ENCODE assay signal across 18 mouse cellular contexts in the genomic region with DNA sequence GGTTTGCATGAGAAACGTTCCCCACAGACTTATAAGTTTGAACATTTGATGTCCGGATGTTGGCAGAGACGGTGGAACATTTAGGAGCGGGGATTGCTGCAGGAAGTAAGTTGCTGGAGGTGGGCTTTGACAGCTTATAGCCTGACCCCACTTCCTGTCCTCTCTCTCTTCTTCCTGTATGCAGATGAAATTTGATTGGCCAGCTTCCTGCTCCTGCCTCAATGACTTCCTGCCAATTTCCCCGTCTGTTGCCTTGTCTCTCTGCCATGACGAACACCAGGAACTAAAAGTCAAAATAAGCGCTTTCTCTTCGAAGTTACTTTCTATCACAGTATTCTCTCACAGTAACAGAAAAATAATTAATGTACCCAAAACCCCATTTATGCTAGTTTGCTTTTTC.
DNase-seq lines count a peak whose midpoint lies in the region; ATAC-seq and TF ChIP-seq lines count a peak whose summit lies in the region.
"Had no signal": no experiment of that assay in that cellular context is flagged by ENCODE, and none has a peak within 500 bp of the region (broad histone marks: within the 10 kb centered on the region; RNA-seq: fewer than 3 reads in every experiment).

No protein-coding gene starts in this region.

- no peak overlapping the region for H3K9ac ChIP-seq in liver, embryonic 12.5 days
- H3K9ac ChIP-seq: embryonic facial prominence, embryonic 12.5 days; heart, embryonic 13.5 days; hindbrain, embryonic 15.5 days had no signal

- no peak overlapping the region for H3K27ac ChIP-seq in cortical plate, adult 2 months (ENCODE audit: insufficient read depth, low read length)
- no peak overlapping the region for H3K27ac ChIP-seq in liver, embryonic 12.5 days
- H3K27ac ChIP-seq: embryonic facial prominence, embryonic 12.5 days; heart, embryonic 13.5 days; hindbrain, embryonic 15.5 days had no signal

- ATAC-seq in frontal cortex, adult (ENCODE audit: low TSS enrichment): peak; percentile 76
- no peak for ATAC-seq in liver, embryonic 12.5 days
- ATAC-seq: intestine, embryonic 16.5 days had no signal

- WGBS in liver, embryonic 12.5 days (ENCODE audit: insufficient replicate concordance): 68% methylated on average over 8 of the region's 8 CpGs

- no peaks in the 10 kb centered on the region for H3K9me3 ChIP-seq in liver, embryonic 12.5 days (replicated peaks)
- H3K9me3 ChIP-seq: embryonic facial prominence, embryonic 12.5 days; heart, embryonic 13.5 days; hindbrain, embryonic 15.5 days had no signal

- H3K4me3 ChIP-seq in cortical plate, adult 2 months (ENCODE audit: insufficient read depth, low read length): peak overlapping the region; percentile 42
- no peak overlapping the region for H3K4me3 ChIP-seq in liver, embryonic 12.5 days
- H3K4me3 ChIP-seq: embryonic facial prominence, embryonic 12.5 days; heart, embryonic 13.5 days; hindbrain, embryonic 15.5 days had no signal

- no peak for DNase-seq in frontal cortex, postnatal 25 days (ENCODE audit: low spot score in 2 of 2)
- peak; percentile 57 for DNase-seq in layer of hippocampus, adult 9-11 months
- DNase-seq in left cerebral cortex, adult 9 months (ENCODE audit: low spot score in 2 of 2): no peak
- no peak for DNase-seq in spleen, postnatal 4 days (ENCODE audit: low spot score in 2 of 2)
- DNase-seq: adrenal gland, adult 8-10 months; adrenal gland, postnatal 36 days; cerebellum, adult 18-20 months; cerebellum, adult 9-11 months; gastrocnemius, postnatal 25 days; heart, adult 11 months; heart, postnatal 36 days had no signal

- H3K4me2 ChIP-seq in liver, embryonic 12.5 days: no peak overlapping the region
- H3K4me2 ChIP-seq: embryonic facial prominence, embryonic 12.5 days; heart, embryonic 13.5 days; hindbrain, embryonic 15.5 days had no signal

- no peak for TF ChIP-seq CTCF in cortical plate, adult 2 months (IDR thresholded peaks at IDR 0.05; ENCODE audit: extremely low read depth, insufficient read depth, low read length)

- no peaks in the 10 kb centered on the region for H3K36me3 ChIP-seq in liver, embryonic 12.5 days
- H3K36me3 ChIP-seq: embryonic facial prominence, embryonic 12.5 days; heart, embryonic 13.5 days; hindbrain, embryonic 15.5 days had no signal

- H3K27me3 ChIP-seq in liver, embryonic 12.5 days (replicated peaks): no peaks in the 10 kb centered on the region
- H3K27me3 ChIP-seq: embryonic facial prominence, embryonic 12.5 days; heart, embryonic 13.5 days; hindbrain, embryonic 15.5 days had no signal

- no peaks in the 10 kb centered on the region for H3K4me1 ChIP-seq in cortical plate, adult 2 months (ENCODE audit: control insufficient read depth, insufficient read depth, low read length)
- H3K4me1 ChIP-seq in liver, embryonic 12.5 days: no peaks in the 10 kb centered on the region
- H3K4me1 ChIP-seq: embryonic facial prominence, embryonic 12.5 days; hindbrain, embryonic 15.5 days had no signal

- TF ChIP-seq POLR2A in cortical plate, adult 2 months (IDR thresholded peaks at IDR 0.05; ENCODE audit: extremely low read depth, insufficient read depth, low read length): no peak
